Mouse (Mus musculus): ENCODE measurements at regions not wholly inside any gene's neighbourhood (a gene's known extent, or its start where the extent isn't known, plus 50 kb on each side); places are given as distances from the start of the nearest gene placed in this dataset.
"Not testable (repeated sequence)": the region's sequence is repeated elsewhere in the genome, so short reads cannot be mapped to it uniquely, and the experiment has no call there.

DNA sequence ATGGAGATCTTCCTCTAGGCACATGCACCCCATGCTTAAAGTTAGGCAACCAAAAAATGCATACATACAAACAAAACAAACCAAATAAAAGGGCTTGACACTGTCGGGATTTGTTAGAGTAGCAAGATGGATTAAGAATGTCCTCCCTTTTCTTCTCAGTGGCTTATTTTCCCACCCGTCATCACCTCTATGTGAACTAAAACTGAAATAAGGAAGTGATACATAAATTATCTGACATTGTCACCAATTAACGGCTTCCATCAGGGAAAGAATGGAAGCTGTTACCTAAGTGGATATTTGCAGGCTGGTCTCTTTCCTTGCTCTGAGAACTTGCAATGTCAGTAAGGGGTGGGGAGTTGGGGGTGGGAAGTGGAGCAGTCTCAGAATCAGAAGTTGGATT is 541.5 kb downstream of the Diaph3 start:
- Histone ChIP-seq H3K9me3 (ENCODE audit: low read length) (no peaks in the 10 kb centered on the region), H3K9ac (no peak overlapping the region), H3K36me3 (ENCODE audit: insufficient read depth) (no peaks in the 10 kb centered on the region), H3K27me3 (ENCODE audit: insufficient read depth, low read length) (no peaks in the 10 kb centered on the region), H3K4me3 (ENCODE audit: low read depth, low read length) (no peak overlapping the region), H3K27ac (ENCODE audit: low read depth, low read length) (no peak overlapping the region), H3K4me1 (ENCODE audit: insufficient read depth) (no peaks in the 10 kb centered on the region), H3K4me2 (ENCODE audit: low read depth) (no peak overlapping the region)
- TF ChIP-seq CTCF (IDR thresholded peaks at IDR 0.05; ENCODE audit: low read depth), result no peak
- 64% methylated on average over 3 of the region's 3 CpGs for WGBS
- ATAC-seq, result no peak
- DNase-seq, result no peak

DNA sequence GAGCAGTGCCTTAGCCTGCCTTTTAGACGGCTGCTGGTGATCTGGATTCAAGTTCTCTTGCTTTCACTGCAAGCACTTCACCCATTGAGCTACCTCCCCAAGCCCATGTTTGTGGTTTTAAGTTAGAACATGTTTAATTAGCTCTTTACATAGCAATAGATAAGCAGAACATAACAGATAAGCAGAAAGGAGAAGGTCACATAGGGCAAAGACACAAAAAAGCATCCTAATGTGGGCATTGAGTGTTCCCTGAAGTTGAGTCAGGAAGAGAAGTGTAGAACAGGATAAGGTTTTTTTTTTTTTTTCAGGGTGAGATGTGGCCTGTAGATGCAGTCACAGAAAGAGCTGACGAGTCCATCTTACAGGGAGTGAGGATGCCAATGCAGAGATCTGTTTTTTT is 552.5 kb downstream of the Diaph3 start:
- Histone ChIP-seq H3K27me3 (ENCODE audit: insufficient read depth, low read length) (no peaks in the 10 kb centered on the region), H3K4me2 (ENCODE audit: low read depth) (no peak overlapping the region), H3K27ac (ENCODE audit: low read depth, low read length) (no peak overlapping the region), H3K9me3 (ENCODE audit: low read length) (no peaks in the 10 kb centered on the region), H3K36me3 (ENCODE audit: insufficient read depth) (no peaks in the 10 kb centered on the region), H3K4me1 (ENCODE audit: insufficient read depth) (no peaks in the 10 kb centered on the region), H3K9ac (no peak overlapping the region), H3K4me3 (ENCODE audit: low read depth, low read length) (no peak overlapping the region)
- TF ChIP-seq CTCF (IDR thresholded peaks at IDR 0.05; ENCODE audit: low read depth), result no peak
- DNase-seq (no peak), ATAC-seq (no peak)
- 91% methylated on average over 2 of the region's 2 CpGs for WGBS

DNA sequence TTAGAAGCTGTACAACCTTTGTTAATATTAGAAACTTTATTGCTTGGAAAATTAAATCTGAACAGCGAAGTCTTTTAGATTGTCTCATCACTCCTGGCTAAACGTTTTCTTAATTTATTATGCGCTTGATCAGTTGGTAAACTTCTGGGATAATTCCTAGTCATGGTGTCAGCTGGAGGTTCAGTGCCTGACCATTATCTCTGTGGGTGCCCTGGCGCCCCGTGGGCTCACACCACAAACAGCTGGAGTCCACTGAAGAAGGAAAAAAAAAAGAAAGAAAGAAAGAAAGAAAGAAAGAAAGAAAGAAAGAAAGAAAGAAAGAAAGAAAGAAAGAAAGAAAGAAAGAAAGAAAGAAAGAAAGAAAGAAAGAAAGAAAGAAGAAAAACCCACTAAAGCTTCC is 555.1 kb downstream of the Diaph3 start:
- not testable (repeated sequence) for H3K9me3 ChIP-seq (ENCODE audit: low read length); H3K4me2 ChIP-seq (ENCODE audit: low read depth); H3K4me3 ChIP-seq (ENCODE audit: low read depth, low read length); H3K36me3 ChIP-seq (ENCODE audit: insufficient read depth); H3K27me3 ChIP-seq (ENCODE audit: insufficient read depth, low read length); H3K9ac ChIP-seq; H3K4me1 ChIP-seq (ENCODE audit: insufficient read depth); H3K27ac ChIP-seq (ENCODE audit: low read depth, low read length); DNase-seq; ATAC-seq
- 30% methylated on average over 5 of the region's 5 CpGs for WGBS

DNA sequence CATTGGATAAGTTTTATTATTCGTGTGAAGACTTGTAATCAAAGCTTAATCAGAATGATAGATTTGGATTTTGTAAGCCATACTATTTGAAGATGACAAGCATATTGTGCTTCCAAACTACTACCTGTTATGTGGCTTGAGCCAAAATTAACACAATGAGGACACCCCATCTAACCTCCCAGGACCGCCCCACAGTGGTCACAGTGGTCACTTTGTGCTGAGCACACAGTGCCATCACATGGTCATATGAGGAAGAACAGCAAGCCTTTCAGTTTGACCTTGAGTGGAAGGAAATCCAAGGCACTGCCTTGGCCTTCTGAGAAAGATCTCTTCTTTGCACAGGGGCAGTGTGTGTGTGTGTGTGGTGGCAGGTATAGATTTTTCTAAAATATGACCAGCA is 578.3 kb downstream of the Diaph3 start:
- no peak for DNase-seq
- Histone ChIP-seq H3K9ac (no peak overlapping the region), H3K27me3 (ENCODE audit: insufficient read depth, low read length) (no peaks in the 10 kb centered on the region), H3K4me1 (ENCODE audit: insufficient read depth) (no peaks in the 10 kb centered on the region), H3K4me2 (ENCODE audit: low read depth) (no peak overlapping the region), H3K27ac (ENCODE audit: low read depth, low read length) (no peak overlapping the region), H3K9me3 (ENCODE audit: low read length) (no peaks in the 10 kb centered on the region), H3K4me3 (ENCODE audit: low read depth, low read length) (no peak overlapping the region), H3K36me3 (ENCODE audit: insufficient read depth) (no peaks in the 10 kb centered on the region)
- peak; percentile 64 for TF ChIP-seq CTCF (IDR thresholded peaks at IDR 0.05; ENCODE audit: low read depth)
- WGBS, result 55% methylated on average over 2 of the region's 2 CpGs
- ATAC-seq, result no peak

DNA sequence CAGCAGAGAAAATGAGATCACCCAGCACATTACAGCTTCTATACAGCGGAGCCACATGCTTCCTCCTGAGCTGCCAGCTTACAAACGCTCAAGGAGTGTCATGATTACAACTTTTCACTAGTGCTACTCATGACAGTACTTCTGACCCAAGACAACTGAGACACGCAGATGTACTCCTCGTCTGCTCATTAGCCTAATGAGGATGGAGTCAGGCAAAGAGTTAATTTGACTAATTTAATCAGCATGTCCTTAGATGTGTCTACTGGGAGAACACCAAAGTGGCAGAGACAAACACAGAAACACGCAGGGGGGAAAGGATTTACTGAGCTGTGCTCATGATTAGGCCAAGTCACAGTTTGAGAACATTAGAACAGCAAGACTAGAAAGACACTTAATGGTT is 603.0 kb downstream of the Diaph3 start:
- Histone ChIP-seq H3K27me3 (ENCODE audit: insufficient read depth, low read length) (no peaks in the 10 kb centered on the region), H3K36me3 (ENCODE audit: insufficient read depth) (no peaks in the 10 kb centered on the region), H3K9ac (no peak overlapping the region), H3K27ac (ENCODE audit: low read depth, low read length) (no peak overlapping the region), H3K4me3 (ENCODE audit: low read depth, low read length) (no peak overlapping the region), H3K9me3 (ENCODE audit: low read length) (no peaks in the 10 kb centered on the region), H3K4me1 (ENCODE audit: insufficient read depth) (no peaks in the 10 kb centered on the region), H3K4me2 (ENCODE audit: low read depth) (no peak overlapping the region)
- ATAC-seq, result peak; percentile 27; the same call in 1 of the 2 replicates
- WGBS, result 37% methylated on average over 5 of the region's 5 CpGs
- DNase-seq, result no peak
- TF ChIP-seq CTCF (IDR thresholded peaks at IDR 0.05; ENCODE audit: low read depth), result no peak

DNA sequence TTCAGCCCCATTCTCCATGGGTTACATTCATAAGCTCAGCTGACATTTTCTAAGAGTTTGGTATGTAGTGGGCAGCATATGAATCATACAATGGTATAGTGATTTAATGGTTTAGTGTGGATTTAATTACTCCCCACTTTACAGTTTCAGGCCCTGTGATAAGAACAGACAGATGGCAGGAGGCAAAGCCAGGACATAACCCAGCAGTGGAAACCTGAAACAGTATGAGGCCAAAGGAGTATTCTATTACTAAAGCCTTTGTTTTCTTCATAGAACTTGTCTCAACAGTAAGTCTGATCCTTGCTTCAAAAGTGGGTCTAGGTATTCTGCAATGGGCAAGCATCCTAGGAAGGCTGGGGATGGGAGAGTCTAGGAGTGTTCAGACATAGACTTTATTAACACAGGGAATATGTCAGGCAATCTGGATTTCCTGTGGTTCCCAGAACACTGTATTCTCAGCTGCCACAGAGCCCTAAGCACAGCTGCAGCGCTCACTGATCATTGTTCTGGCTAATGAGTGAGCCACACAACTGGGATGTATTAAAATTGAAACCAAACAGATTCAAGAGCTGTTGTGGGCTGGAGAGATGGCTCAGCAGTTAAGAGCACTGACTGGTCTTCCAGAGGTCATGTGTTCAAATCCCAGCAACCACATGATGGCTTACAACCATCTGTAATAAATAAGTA is 604.6 kb downstream of the Diaph3 start:
- no peak overlapping the region for H3K4me3 ChIP-seq (ENCODE audit: low read depth, low read length)
- H3K4me2 ChIP-seq (ENCODE audit: low read depth), result no peak overlapping the region
- ATAC-seq (no peak), DNase-seq (no peak)
- H3K36me3 ChIP-seq (ENCODE audit: insufficient read depth), result no peaks in the 10 kb centered on the region
- H3K27ac ChIP-seq (ENCODE audit: low read depth, low read length), result no peak overlapping the region
- no peaks in the 10 kb centered on the region for H3K9me3 ChIP-seq (ENCODE audit: low read length)
- 75% methylated on average over 1 of the region's 1 CpGs for WGBS
- H3K4me1 ChIP-seq (ENCODE audit: insufficient read depth), result no peaks in the 10 kb centered on the region
- no peak overlapping the region for H3K9ac ChIP-seq
- no peak for TF ChIP-seq CTCF (IDR thresholded peaks at IDR 0.05; ENCODE audit: low read depth)
- no peaks in the 10 kb centered on the region for H3K27me3 ChIP-seq (ENCODE audit: insufficient read depth, low read length)

DNA sequence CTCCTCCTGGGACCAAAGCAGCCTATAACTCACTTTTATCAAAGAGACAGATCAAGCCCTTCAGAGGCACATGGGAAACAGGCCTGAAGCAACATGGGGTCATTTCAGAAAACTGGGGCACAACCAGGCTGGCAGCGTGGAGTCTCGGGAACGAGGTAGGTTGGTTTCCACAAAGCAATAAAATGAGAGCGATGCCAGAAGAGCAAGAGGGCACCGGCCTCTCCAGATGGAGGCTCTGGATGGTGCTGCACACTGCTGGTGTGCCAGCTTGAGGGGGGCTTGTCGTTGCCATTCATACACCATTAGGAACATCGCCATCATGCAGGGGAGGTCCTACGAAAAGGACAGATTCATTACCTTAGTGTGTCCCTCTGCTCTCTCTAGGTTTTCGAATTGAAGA is 630.6 kb downstream of the Diaph3 start:
- H3K27me3 ChIP-seq (ENCODE audit: insufficient read depth, low read length), result no peaks in the 10 kb centered on the region
- no peaks in the 10 kb centered on the region for H3K9me3 ChIP-seq (ENCODE audit: low read length)
- ATAC-seq, result no peak
- 77% methylated on average over 9 of the region's 9 CpGs for WGBS
- no peak overlapping the region for H3K27ac ChIP-seq (ENCODE audit: low read depth, low read length)
- no peak for DNase-seq
- H3K36me3 ChIP-seq (ENCODE audit: insufficient read depth), result no peaks in the 10 kb centered on the region
- no peak overlapping the region for H3K4me3 ChIP-seq (ENCODE audit: low read depth, low read length)
- H3K4me1 ChIP-seq (ENCODE audit: insufficient read depth), result no peaks in the 10 kb centered on the region
- no peak overlapping the region for H3K9ac ChIP-seq
- TF ChIP-seq CTCF (IDR thresholded peaks at IDR 0.05; ENCODE audit: low read depth), result no peak
- no peak overlapping the region for H3K4me2 ChIP-seq (ENCODE audit: low read depth)
